Mouse (Mus musculus): ENCODE measurements around the gene Mtmr12. TPM values are rescaled to one million over a fixed set of nuclear protein-coding genes. Genes with fewer than 3 reads are reported as not detected.

Gene Mtmr12
- total RNA-seq, 1 experiment, result 14.8 TPM

DNA sequence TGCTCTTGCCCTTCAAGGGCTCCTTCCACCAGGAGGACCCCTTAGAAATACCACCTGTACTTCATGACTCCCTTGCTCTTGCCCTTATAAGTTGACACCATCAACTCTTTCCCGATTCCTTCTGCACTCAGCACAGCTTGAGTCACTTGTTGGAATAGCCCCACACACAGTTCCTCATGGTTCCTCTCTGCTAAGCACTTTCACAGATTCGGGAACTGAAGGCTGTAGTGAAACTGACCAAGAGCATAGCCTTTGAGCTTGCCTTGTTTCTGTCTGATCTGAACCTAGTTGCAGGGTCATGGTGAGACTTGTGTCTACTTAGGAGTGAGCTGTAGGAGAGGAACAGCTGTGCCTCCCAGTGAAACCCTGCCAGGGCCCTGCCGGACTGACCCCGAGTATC lies 28.2 kb downstream of the Mtmr12 start:
- in situ Hi-C loops (cut with MboI; ENCODE audit: low sequenced_read_pairs in 2 of 2, unreplicated experiment in 2 of 2), result no loop called here
- Histone ChIP-seq H3K4me1 (ENCODE audit: control insufficient read depth in 2 of 2, insufficient read depth in 2 of 2, low read length in 2 of 2, poor library complexity in 1 of 2) (peaks cover 10 to 21% of the 10 kb centered on the region in 2 experiments), H3K4me3 (ENCODE audit: insufficient read depth in 1 of 2, low read depth in 1 of 2, low read length in 2 of 2, poor library complexity in 1 of 2, severe bottlenecking in 1 of 2) (no peak overlapping the region), H3K36me3 (ENCODE audit: control insufficient read depth, insufficient read depth, low read length, poor library complexity, severe bottlenecking) (peaks cover 23% of the 10 kb centered on the region), H3K9ac (ENCODE audit: insufficient read depth, low read depth, low read length, poor library complexity, severe bottlenecking) (no peak overlapping the region), H3K9me3 (ENCODE audit: control insufficient read depth, insufficient read depth, low read depth, low read length) (no peaks in the 10 kb centered on the region), H3K27ac (ENCODE audit: insufficient read depth, low read depth, low read length, poor library complexity, severe bottlenecking) (no peak overlapping the region)
- TF ChIP-seq ZC3H11A (IDR thresholded peaks at IDR 0.05; ENCODE audit: borderline replicate concordance, low read depth, low read length) (no peak), CHD2 (IDR thresholded peaks at IDR 0.05; ENCODE audit: low read depth, low read length) (no peak), ZNF384 (IDR thresholded peaks at IDR 0.05; ENCODE audit: low read depth, low read length) (no peak), HCFC1 (IDR thresholded peaks at IDR 0.05; ENCODE audit: borderline replicate concordance, insufficient read depth, low read length) (no peak), MAFK (IDR thresholded peaks at IDR 0.05; ENCODE audit: insufficient read depth, low read depth, low read length) (no peak)
- no peak for DNase-seq (ENCODE audit: low read depth, low spot score)

DNA sequence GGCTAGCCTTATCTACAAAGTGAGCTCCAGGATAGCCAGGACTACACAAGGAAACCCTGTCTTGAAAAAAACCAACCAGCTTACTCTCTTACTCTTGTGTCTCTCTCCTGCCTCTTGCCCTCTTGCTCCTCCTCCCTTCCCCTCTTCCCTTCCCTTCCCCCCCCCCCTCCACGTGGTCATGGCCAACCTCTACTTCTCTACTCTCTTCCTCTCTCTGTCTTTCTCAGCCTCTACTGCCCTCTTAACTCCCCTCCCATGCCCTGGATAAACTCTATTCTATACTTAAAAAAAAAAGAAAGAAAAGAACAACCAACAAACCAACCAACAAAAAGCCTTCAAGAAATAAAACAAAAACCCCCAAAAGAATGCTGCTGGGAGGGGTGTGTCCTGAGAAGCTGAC lies 30.7 kb downstream of the Mtmr12 start:
- no peak for TF ChIP-seq ZNF384 (IDR thresholded peaks at IDR 0.05; ENCODE audit: low read depth, low read length)
- TF ChIP-seq HCFC1 (IDR thresholded peaks at IDR 0.05; ENCODE audit: borderline replicate concordance, insufficient read depth, low read length), result no peak
- TF ChIP-seq MAFK (IDR thresholded peaks at IDR 0.05; ENCODE audit: insufficient read depth, low read depth, low read length), result no peak
- no peak for TF ChIP-seq ZC3H11A (IDR thresholded peaks at IDR 0.05; ENCODE audit: borderline replicate concordance, low read depth, low read length)
- no peak for TF ChIP-seq CHD2 (IDR thresholded peaks at IDR 0.05; ENCODE audit: low read depth, low read length)
- H3K9me3 ChIP-seq (ENCODE audit: control insufficient read depth, insufficient read depth, low read depth, low read length), result no peaks in the 10 kb centered on the region
- no peak overlapping the region for H3K4me3 ChIP-seq (ENCODE audit: insufficient read depth in 1 of 2, low read depth in 1 of 2, low read length in 2 of 2, poor library complexity in 1 of 2, severe bottlenecking in 1 of 2)
- peaks cover 6 to 14% of the 10 kb centered on the region in 2 experiments; a peak in 3 of 4 replicates for H3K4me1 ChIP-seq (ENCODE audit: control insufficient read depth in 2 of 2, insufficient read depth in 2 of 2, low read length in 2 of 2, poor library complexity in 1 of 2)
- H3K36me3 ChIP-seq (ENCODE audit: control insufficient read depth, insufficient read depth, low read length, poor library complexity, severe bottlenecking), result peaks cover 28% of the 10 kb centered on the region
- in situ Hi-C loops (cut with MboI; ENCODE audit: low sequenced_read_pairs in 2 of 2, unreplicated experiment in 2 of 2), result no loop called here
- no peak for DNase-seq (ENCODE audit: low read depth, low spot score)
- H3K9ac ChIP-seq (ENCODE audit: insufficient read depth, low read depth, low read length, poor library complexity, severe bottlenecking), result no peak overlapping the region
- no peak overlapping the region for H3K27ac ChIP-seq (ENCODE audit: insufficient read depth, low read depth, low read length, poor library complexity, severe bottlenecking)

DNA sequence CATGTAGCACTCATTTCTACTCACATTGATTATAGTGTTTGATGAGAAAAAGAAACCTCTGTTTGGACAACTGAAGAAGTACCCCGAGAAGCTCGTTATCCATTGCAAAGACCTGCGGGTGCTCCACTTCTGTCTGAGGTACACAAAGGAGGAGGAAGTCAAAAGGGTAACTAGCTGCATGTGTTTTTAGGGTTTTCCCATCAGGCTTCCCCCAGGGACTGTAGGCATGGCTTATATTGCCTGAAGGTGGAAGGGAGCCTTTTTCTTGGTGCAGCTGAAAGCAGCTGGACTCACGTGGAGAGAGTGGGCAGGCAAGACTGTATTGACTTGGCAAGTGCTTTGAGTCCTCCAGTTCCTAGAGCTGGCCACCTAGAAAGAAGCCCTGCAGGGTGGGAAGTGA lies 31.2 kb downstream of the Mtmr12 start:
- Histone ChIP-seq H3K4me3 (ENCODE audit: insufficient read depth in 1 of 2, low read depth in 1 of 2, low read length in 2 of 2, poor library complexity in 1 of 2, severe bottlenecking in 1 of 2) (no peak overlapping the region), H3K9me3 (ENCODE audit: control insufficient read depth, insufficient read depth, low read depth, low read length) (no peaks in the 10 kb centered on the region), H3K4me1 (ENCODE audit: control insufficient read depth in 2 of 2, insufficient read depth in 2 of 2, low read length in 2 of 2, poor library complexity in 1 of 2) (peaks cover 6 to 14% of the 10 kb centered on the region in 2 experiments; a peak in 3 of 4 replicates), H3K9ac (ENCODE audit: insufficient read depth, low read depth, low read length, poor library complexity, severe bottlenecking) (no peak overlapping the region), H3K27ac (ENCODE audit: insufficient read depth, low read depth, low read length, poor library complexity, severe bottlenecking) (no peak overlapping the region), H3K36me3 (ENCODE audit: control insufficient read depth, insufficient read depth, low read length, poor library complexity, severe bottlenecking) (peaks cover 28% of the 10 kb centered on the region)
- in situ Hi-C loops (cut with MboI; ENCODE audit: low sequenced_read_pairs in 2 of 2, unreplicated experiment in 2 of 2), result no loop called here
- TF ChIP-seq ZC3H11A (IDR thresholded peaks at IDR 0.05; ENCODE audit: borderline replicate concordance, low read depth, low read length) (no peak), CHD2 (IDR thresholded peaks at IDR 0.05; ENCODE audit: low read depth, low read length) (no peak), MAFK (IDR thresholded peaks at IDR 0.05; ENCODE audit: insufficient read depth, low read depth, low read length) (no peak), HCFC1 (IDR thresholded peaks at IDR 0.05; ENCODE audit: borderline replicate concordance, insufficient read depth, low read length) (no peak), ZNF384 (IDR thresholded peaks at IDR 0.05; ENCODE audit: low read depth, low read length) (no peak)
- DNase-seq (ENCODE audit: low read depth, low spot score), result no peak

DNA sequence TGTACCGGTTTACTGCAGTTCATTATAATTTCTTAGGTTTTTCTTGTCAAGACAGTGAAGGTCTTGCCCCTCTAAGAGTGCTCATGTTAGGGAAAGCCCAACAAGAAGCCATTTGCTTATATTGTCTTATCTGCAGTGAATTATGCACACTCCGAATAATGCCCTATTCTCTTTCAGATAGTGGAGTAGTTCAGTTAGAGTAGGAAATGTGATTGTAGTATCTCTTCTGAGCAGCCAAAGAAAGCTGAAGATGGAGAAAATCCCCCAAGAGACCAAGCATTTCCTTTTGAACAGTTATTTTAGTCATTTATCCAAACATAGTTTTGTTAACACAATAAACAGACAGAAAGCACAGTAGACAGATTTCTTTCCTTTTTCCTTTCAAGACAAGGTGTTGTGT lies 32.1 kb downstream of the Mtmr12 start:
- Histone ChIP-seq H3K36me3 (ENCODE audit: control insufficient read depth, insufficient read depth, low read length, poor library complexity, severe bottlenecking) (peaks cover 28% of the 10 kb centered on the region), H3K9ac (ENCODE audit: insufficient read depth, low read depth, low read length, poor library complexity, severe bottlenecking) (no peak overlapping the region), H3K27ac (ENCODE audit: insufficient read depth, low read depth, low read length, poor library complexity, severe bottlenecking) (no peak overlapping the region), H3K9me3 (ENCODE audit: control insufficient read depth, insufficient read depth, low read depth, low read length) (no peaks in the 10 kb centered on the region), H3K4me1 (ENCODE audit: control insufficient read depth in 2 of 2, insufficient read depth in 2 of 2, low read length in 2 of 2, poor library complexity in 1 of 2) (peaks cover 0 to 10% of the 10 kb centered on the region in 2 experiments; a peak in 3 of 4 replicates), H3K4me3 (ENCODE audit: insufficient read depth in 1 of 2, low read depth in 1 of 2, low read length in 2 of 2, poor library complexity in 1 of 2, severe bottlenecking in 1 of 2) (no peak overlapping the region)
- TF ChIP-seq ZNF384 (IDR thresholded peaks at IDR 0.05; ENCODE audit: low read depth, low read length) (no peak), MAFK (IDR thresholded peaks at IDR 0.05; ENCODE audit: insufficient read depth, low read depth, low read length) (no peak), CHD2 (IDR thresholded peaks at IDR 0.05; ENCODE audit: low read depth, low read length) (no peak), HCFC1 (IDR thresholded peaks at IDR 0.05; ENCODE audit: borderline replicate concordance, insufficient read depth, low read length) (no peak), ZC3H11A (IDR thresholded peaks at IDR 0.05; ENCODE audit: borderline replicate concordance, low read depth, low read length) (no peak)
- in situ Hi-C loops (cut with MboI; ENCODE audit: low sequenced_read_pairs in 2 of 2, unreplicated experiment in 2 of 2), result no loop called here
- no peak for DNase-seq (ENCODE audit: low read depth, low spot score)

DNA sequence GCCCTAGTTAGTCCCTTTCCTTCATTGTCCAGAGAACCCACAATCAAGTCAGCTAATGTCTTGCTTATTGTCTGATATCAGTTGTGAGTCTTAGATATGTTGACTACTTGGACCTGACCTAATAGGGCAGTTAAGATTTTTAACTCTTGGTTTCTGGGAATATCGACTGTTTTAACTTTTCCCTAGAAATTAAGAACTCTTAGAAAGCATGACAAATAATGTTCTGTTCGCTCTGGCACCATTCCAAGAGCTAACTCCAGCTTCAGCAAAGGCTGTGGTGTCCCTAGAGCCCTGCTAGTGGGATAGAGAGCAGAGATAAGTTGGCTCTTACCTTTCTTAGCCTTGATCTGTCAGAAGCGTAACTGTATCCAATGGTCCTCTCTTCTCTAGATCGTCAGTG lies 32.7 kb downstream of the Mtmr12 start:
- peaks cover 27% of the 10 kb centered on the region for H3K36me3 ChIP-seq (ENCODE audit: control insufficient read depth, insufficient read depth, low read length, poor library complexity, severe bottlenecking)
- TF ChIP-seq MAFK (IDR thresholded peaks at IDR 0.05; ENCODE audit: insufficient read depth, low read depth, low read length), result no peak
- no peak for TF ChIP-seq CHD2 (IDR thresholded peaks at IDR 0.05; ENCODE audit: low read depth, low read length)
- TF ChIP-seq ZNF384 (IDR thresholded peaks at IDR 0.05; ENCODE audit: low read depth, low read length), result no peak
- no peak for TF ChIP-seq ZC3H11A (IDR thresholded peaks at IDR 0.05; ENCODE audit: borderline replicate concordance, low read depth, low read length)
- no peak for TF ChIP-seq HCFC1 (IDR thresholded peaks at IDR 0.05; ENCODE audit: borderline replicate concordance, insufficient read depth, low read length)
- no peak overlapping the region for H3K9ac ChIP-seq (ENCODE audit: insufficient read depth, low read depth, low read length, poor library complexity, severe bottlenecking)
- peaks cover 0 to 4% of the 10 kb centered on the region in 2 experiments; a peak in 2 of 4 replicates for H3K4me1 ChIP-seq (ENCODE audit: control insufficient read depth in 2 of 2, insufficient read depth in 2 of 2, low read length in 2 of 2, poor library complexity in 1 of 2)
- no peak overlapping the region for H3K4me3 ChIP-seq (ENCODE audit: insufficient read depth in 1 of 2, low read depth in 1 of 2, low read length in 2 of 2, poor library complexity in 1 of 2, severe bottlenecking in 1 of 2)
- no peak for DNase-seq (ENCODE audit: low read depth, low spot score)
- H3K27ac ChIP-seq (ENCODE audit: insufficient read depth, low read depth, low read length, poor library complexity, severe bottlenecking), result no peak overlapping the region
- in situ Hi-C loops (cut with MboI; ENCODE audit: low sequenced_read_pairs in 2 of 2, unreplicated experiment in 2 of 2), result no loop called here
- H3K9me3 ChIP-seq (ENCODE audit: control insufficient read depth, insufficient read depth, low read depth, low read length), result no peaks in the 10 kb centered on the region

Measured in ES-E14 (cell line).